Mouse (Mus musculus) liver, embryonic 11.5 days (tissue): ENCODE data around the gene Fubp3. TPM values are rescaled to one million over a fixed set of nuclear protein-coding genes. Genes with fewer than 3 reads are reported as not detected.
"Not testable (repeated sequence)": the region's sequence is repeated elsewhere in the genome, so short reads cannot be mapped to it uniquely, and the experiment has no call there.

Experiments used
- ATAC-seq: fragments of 200-750 bp; cut with Nextera tagmentation; replicated peaks from 2 replicates; pipeline ENCODE4 v1.8.0; 2017; ENCODE audit warnings: moderate number of reproducible peaks, mild to moderate bottlenecking, moderate TSS enrichment, moderate library complexity; ENCODE audit not compliant: low FRiP score
- DNase-seq: peaks from one replicate; pipeline ENCODE4 v3.0.0-alpha.2; 2017; ENCODE audit warnings: low spot score
- H3K27ac ChIP-seq: fragments of 300-500 bp; sonication (generic); 2 replicates; pipeline ENCODE4 v1.5.1; 2014; ENCODE audit warnings: mild to moderate bottlenecking, low read depth, low read length, control low read depth
- H3K27me3 ChIP-seq: fragments of 300-500 bp; sonication (generic); replicated peaks from 2 replicates; pipeline ENCODE4 v1.6.1; 2014; ENCODE audit warnings: low read length, mixed read lengths; ENCODE audit not compliant: control insufficient read depth, insufficient read depth
- H3K36me3 ChIP-seq: fragments of 300-500 bp; sonication (generic); 2 replicates; pipeline ENCODE4 v1.6.1; 2014; ENCODE audit warnings: mild to moderate bottlenecking, low read length, moderate library complexity, mixed read lengths; ENCODE audit not compliant: control insufficient read depth, insufficient read depth
- H3K4me1 ChIP-seq: fragments of 300-500 bp; sonication (generic); replicated peaks from 2 replicates; pipeline ENCODE4 v1.6.1; 2014; ENCODE audit warnings: low read length, mixed read lengths; ENCODE audit not compliant: control insufficient read depth, insufficient read depth
- H3K4me2 ChIP-seq: fragments of 300-500 bp; sonication (generic); 2 replicates; pipeline ENCODE4 v1.6.1; 2014; ENCODE audit warnings: mild to moderate bottlenecking, control low read depth, moderate library complexity
- H3K4me3 ChIP-seq: fragments of 300-500 bp; sonication (generic); 2 replicates; pipeline ENCODE4 v1.5.1; 2014; ENCODE audit warnings: low read depth, low read length, control low read depth
- H3K9ac ChIP-seq: fragments of 300-500 bp; sonication (generic); 2 replicates; pipeline ENCODE4 v1.6.1; 2014; ENCODE audit warnings: low read depth, low read length, control low read depth
- H3K9me3 ChIP-seq: fragments of 300-500 bp; sonication (generic); 2 replicates; pipeline ENCODE4 v1.6.1; 2016; ENCODE audit warnings: low read length, inconsistent platforms, mixed read lengths; ENCODE audit not compliant: control insufficient read depth
- WGBS: fragments of 180-500 bp; shearing (Covaris S2); extraction: QIAGEN DNeasy Blood & Tissue Kit; methylation state at CpG from one replicate; pipeline ENCODE4 v1.1.7; 2014; 5-methylcytosine and 5-hydroxymethylcytosine counted together
- polyA plus RNA-seq: library from polyadenylated mRNA; unstranded; fragments of >200 nt; fragmentation: Nextera tagmentation; extraction: Ambion mirVana; gene quantifications from 2 replicates; pipeline ENCODE4 v1.2.1, GENCODE M21; 2014

The Fubp3 gene
- polyA plus RNA-seq, 1 experiment from 2014 or later, result 75.3 TPM

DNA sequence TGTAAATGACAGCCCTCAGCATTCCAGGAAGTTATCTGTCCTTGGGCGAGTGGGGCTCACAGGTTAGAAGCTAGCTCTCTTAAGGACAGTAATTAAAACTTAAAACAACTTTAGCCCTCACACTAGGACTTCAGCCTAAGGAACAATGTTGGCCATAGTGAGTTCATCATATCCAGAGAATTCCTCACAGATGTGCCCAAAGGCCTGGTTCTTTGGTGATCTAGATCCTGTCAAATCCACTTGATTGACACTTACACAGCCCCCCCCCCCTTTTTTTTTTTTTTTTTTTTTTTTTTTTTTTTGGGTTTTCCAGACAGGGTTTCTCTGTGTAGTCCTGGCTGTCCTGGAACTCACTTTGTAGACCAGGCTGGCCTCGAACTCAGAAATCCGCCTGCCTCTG is 21.1 kb upstream of the Fubp3 start:
- not testable (repeated sequence) for H3K9me3 ChIP-seq, H3K4me2 ChIP-seq, H3K9ac ChIP-seq, H3K4me3 ChIP-seq, ATAC-seq, H3K36me3 ChIP-seq, DNase-seq, H3K27me3 ChIP-seq, H3K27ac ChIP-seq, H3K4me1 ChIP-seq
- WGBS, result 92% methylated on average over 2 of the region's 3 CpGs

GRCm38 (mm10) chr2:31551971-31552370 is 20.5 kb upstream of the Fubp3 start:
- Histone ChIP-seq H3K36me3 (no peaks in the 10 kb centered on the region), H3K4me3 (no peak overlapping the region), H3K9ac (no peak overlapping the region), H3K4me1 (no peaks in the 10 kb centered on the region), H3K27me3 (no peaks in the 10 kb centered on the region), H3K9me3 (peaks cover 3% of the 10 kb centered on the region; the same call in 1 of the 2 replicates), H3K27ac (no peak overlapping the region), H3K4me2 (no peak overlapping the region)
- WGBS, result 85% methylated on average over 10 of the region's 10 CpGs
- no peak for ATAC-seq
- DNase-seq, result no peak

DNA sequence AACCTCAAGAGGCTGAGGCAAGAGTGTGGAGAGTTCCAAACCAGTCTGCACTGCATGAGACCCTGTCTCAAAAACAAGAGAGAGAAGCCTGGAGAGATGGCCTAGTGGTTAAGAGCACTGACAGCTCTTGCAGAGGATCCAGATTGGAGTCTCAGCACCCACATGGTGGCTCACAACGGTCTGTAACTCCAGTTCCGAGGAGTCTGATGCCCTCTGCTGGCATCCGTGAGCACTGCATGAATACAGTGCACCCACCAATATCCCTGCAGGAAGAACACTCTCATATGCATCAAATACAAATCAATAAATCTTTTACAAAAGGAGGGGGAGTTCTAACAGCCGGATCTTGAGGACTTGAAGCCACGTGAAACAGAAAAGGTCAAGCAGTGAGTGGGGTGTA is 17.8 kb upstream of the Fubp3 start:
- no peaks in the 10 kb centered on the region for H3K27me3 ChIP-seq
- 86% methylated on average over 5 of the region's 5 CpGs for WGBS
- ATAC-seq (no peak), DNase-seq (no peak)
- no peak overlapping the region for H3K4me3 ChIP-seq
- no peak overlapping the region for H3K9ac ChIP-seq
- H3K4me1 ChIP-seq, result no peaks in the 10 kb centered on the region
- H3K27ac ChIP-seq, result no peak overlapping the region
- peaks cover 3% of the 10 kb centered on the region; the same call in 1 of the 2 replicates for H3K9me3 ChIP-seq
- no peak overlapping the region for H3K4me2 ChIP-seq
- H3K36me3 ChIP-seq, result no peaks in the 10 kb centered on the region

DNA sequence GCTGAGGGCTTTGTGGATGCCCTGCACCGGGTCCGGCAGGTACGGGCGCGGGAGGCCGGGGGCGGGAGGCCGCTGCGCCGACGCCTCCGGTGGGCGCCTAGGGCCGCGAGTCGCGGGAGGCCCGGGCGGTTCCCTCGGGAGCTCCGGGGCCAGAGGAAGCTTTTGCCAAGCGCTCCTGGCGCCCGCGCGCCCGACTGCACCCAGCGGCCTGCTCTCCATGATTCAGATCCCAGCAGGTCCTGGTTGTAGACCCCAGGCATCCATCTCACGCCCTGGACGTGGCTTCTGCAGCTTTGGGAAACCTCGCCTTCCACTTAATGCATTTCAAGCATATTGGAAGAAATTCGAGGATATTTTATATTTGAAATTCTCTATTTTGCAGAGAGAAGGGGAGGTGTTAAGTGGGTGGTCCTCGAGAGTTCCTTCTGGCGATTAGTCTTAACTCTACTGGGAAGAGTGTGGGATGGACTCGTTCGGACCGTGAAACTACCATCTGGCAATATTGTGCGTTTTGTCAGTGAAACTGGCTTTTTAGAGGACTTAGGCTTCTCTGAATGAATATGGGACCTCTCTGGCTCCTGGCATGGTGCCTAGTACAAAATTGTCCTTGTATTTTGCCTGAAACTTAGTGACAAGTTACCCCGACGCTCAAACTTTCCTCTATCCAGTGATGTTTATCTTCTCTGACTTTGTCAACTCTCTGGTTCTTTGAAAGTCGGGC is 624 bp downstream of the Fubp3 start:
- Histone ChIP-seq H3K9me3 (no peaks in the 10 kb centered on the region), H3K4me2 (peak overlapping the region; percentile 78), H3K27me3 (no peaks in the 10 kb centered on the region), H3K27ac (peak overlapping the region; percentile 91), H3K4me3 (peak overlapping the region; percentile 91), H3K9ac (peak overlapping the region; percentile 84), H3K36me3 (0 out of 2 replicates have a peak, but pooled peaks cover 3% of the 10 kb centered on the region), H3K4me1 (peaks cover 7% of the 10 kb centered on the region)
- ATAC-seq (peak; percentile 55), DNase-seq (no peak)
- WGBS, result 2% methylated on average over 41 of the region's 41 CpGs

GRCm38 (mm10) chr2:31581617-31582016 is 9.2 kb downstream of the Fubp3 start:
- WGBS, result 87% methylated on average over 2 of the region's 2 CpGs
- no peak overlapping the region for H3K4me2 ChIP-seq
- ATAC-seq, result no peak
- no peak for DNase-seq
- no peaks in the 10 kb centered on the region for H3K27me3 ChIP-seq
- no peak overlapping the region for H3K9ac ChIP-seq
- H3K9me3 ChIP-seq, result no peaks in the 10 kb centered on the region
- H3K4me1 ChIP-seq, result no peaks in the 10 kb centered on the region
- H3K27ac ChIP-seq, result no peak overlapping the region
- no peak overlapping the region for H3K4me3 ChIP-seq
- 0 out of 2 replicates have a peak, but pooled peaks cover 8% of the 10 kb centered on the region for H3K36me3 ChIP-seq

GRCm38 (mm10) chr2:31591799-31592484 is 19.5 kb downstream of the Fubp3 start:
- no peak overlapping the region for H3K4me3 ChIP-seq
- no peak overlapping the region for H3K27ac ChIP-seq
- H3K4me1 ChIP-seq, result peaks cover 15% of the 10 kb centered on the region
- no peak overlapping the region for H3K4me2 ChIP-seq
- WGBS, result 81% methylated on average over 9 of the region's 9 CpGs
- peaks cover 18% of the 10 kb centered on the region for H3K36me3 ChIP-seq
- H3K9me3 ChIP-seq, result no peaks in the 10 kb centered on the region
- no peaks in the 10 kb centered on the region for H3K27me3 ChIP-seq
- DNase-seq (no peak), ATAC-seq (no peak)
- no peak overlapping the region for H3K9ac ChIP-seq

DNA sequence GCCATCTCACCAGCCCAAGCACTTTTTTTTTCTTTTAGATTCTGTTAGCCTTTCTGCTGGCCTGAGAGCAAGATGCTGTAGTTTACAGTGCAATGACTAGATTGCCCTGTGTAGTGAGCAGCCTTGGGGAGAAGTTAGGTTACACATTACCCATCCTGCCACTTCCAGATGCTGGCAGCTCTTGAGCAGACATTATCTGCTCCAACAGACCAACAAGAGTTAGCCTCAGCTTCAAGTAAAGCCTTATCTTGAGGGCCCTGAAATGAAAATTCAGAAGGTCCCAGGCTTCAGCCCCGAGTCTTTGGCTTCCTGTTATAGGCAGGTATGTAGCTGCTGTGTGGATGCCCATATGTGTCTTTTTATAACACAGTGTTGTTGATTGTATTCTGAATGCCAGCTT is 35.1 kb downstream of the Fubp3 start:
- DNase-seq, result no peak

GRCm38 (mm10) chr2:31609859-31610261 is 37.4 kb downstream of the Fubp3 start:
- WGBS, result 59% methylated on average over 7 of the region's 7 CpGs
- no peak overlapping the region for H3K27ac ChIP-seq
- H3K4me2 ChIP-seq, result no peak overlapping the region
- H3K27me3 ChIP-seq, result no peaks in the 10 kb centered on the region
- ATAC-seq (no peak), DNase-seq (no peak)
- H3K4me1 ChIP-seq, result peaks cover 14% of the 10 kb centered on the region
- peaks cover 57% of the 10 kb centered on the region for H3K36me3 ChIP-seq
- H3K9me3 ChIP-seq, result no peaks in the 10 kb centered on the region
- H3K9ac ChIP-seq, result no peak overlapping the region
- no peak overlapping the region for H3K4me3 ChIP-seq

More for the DNA sequence above, 35.1 kb downstream of the Fubp3 start:
- Histone ChIP-seq H3K9me3 (no peaks in the 10 kb centered on the region), H3K4me2 (no peak overlapping the region), H3K27me3 (no peaks in the 10 kb centered on the region), H3K4me3 (no peak overlapping the region), H3K27ac (peak overlapping the region; percentile 16; the same call in 1 of the 2 replicates), H3K36me3 (peaks cover 54% of the 10 kb centered on the region), H3K9ac (no peak overlapping the region), H3K4me1 (peaks cover 14% of the 10 kb centered on the region)
- WGBS, result 40% methylated on average over 1 of the region's 1 CpGs
- ATAC-seq, result peak; percentile 86
